Mouse (Mus musculus) heart, adult 2 months (tissue): ENCODE results near the gene Fbxo39. TPM values are rescaled to one million over a fixed set of nuclear protein-coding genes. Genes with fewer than 3 reads are reported as not detected.
A peak's percentile ranks its signal among the peaks of the same experiment; 100 is the strongest.

Source experiments
- DNase-seq, 2 experiments: peaks; one replicate each; pipeline ENCODE4 v3.0.0; 2021
- H3K27ac ChIP-seq: fragments of 200-600 bp; 2 replicates; pipeline ENCODE4 v1.8.1; 2022
- H3K27me3 ChIP-seq: fragments of 200-500 bp; 2 replicates; pipeline ENCODE4 v1.6.1; 2012; ENCODE audit warnings: mild to moderate bottlenecking, low read length, inconsistent platforms, mixed read lengths; ENCODE audit not compliant: control insufficient read depth, insufficient read depth
- H3K36me3 ChIP-seq: fragments of 200-500 bp; 2 replicates; pipeline ENCODE4 v1.6.1; 2012; ENCODE audit warnings: low read length, inconsistent platforms; ENCODE audit not compliant: control insufficient read depth, insufficient read depth
- H3K4me1 ChIP-seq: fragments of 200-500 bp; 2 replicates; pipeline ENCODE4 v1.6.1; 2011; ENCODE audit warnings: low read length; ENCODE audit not compliant: control insufficient read depth, insufficient read depth
- H3K4me3 ChIP-seq: fragments of 200-600 bp; 2 replicates; pipeline ENCODE4 v1.8.1; 2022
- H3K79me2 ChIP-seq: fragments of 200-500 bp; replicated peaks from 2 replicates; pipeline ENCODE4 v1.6.1; 2012; ENCODE audit warnings: mild to moderate bottlenecking, inconsistent platforms, low read length, moderate library complexity, mixed read lengths; ENCODE audit not compliant: control insufficient read depth, insufficient read depth
- H3K9ac ChIP-seq: fragments of 200-500 bp; 2 replicates; pipeline ENCODE4 v1.6.1; 2012; ENCODE audit warnings: low read depth, mild to moderate bottlenecking, control low read depth, inconsistent platforms, low read length, mixed read lengths
- CTCF ChIP-seq: fragments of 200-600 bp; IDR thresholded peaks from 2 replicates; pipeline ENCODE4 v1.8.1; 2022; ENCODE audit warnings: antibody characterized with exemption, mild to moderate bottlenecking, moderate library complexity
- EP300 ChIP-seq: fragments of 200-500 bp; IDR thresholded peaks from 2 replicates; pipeline ENCODE4 v1.6.1; 2011; ENCODE audit warnings: low read depth, low read length, control low read depth; ENCODE audit not compliant: insufficient read depth
- POLR2A ChIP-seq: fragments of 200-500 bp; IDR thresholded peaks from 2 replicates; pipeline ENCODE4 v1.6.1; 2011; ENCODE audit warnings: mild to moderate bottlenecking, low read depth, low read length, control low read depth; ENCODE audit not compliant: insufficient read depth
- WGBS: fragments of 180-500 bp; shearing (Covaris S2); methylation state at CpG from one replicate; pipeline ENCODE4 v1.1.7; 2018; 5-methylcytosine and 5-hydroxymethylcytosine counted together
- intact Hi-C: fragments of 180-260 bp; cut with DNase I; formaldehyde crosslinking; loops from one replicate; pipeline ENCODE4 v1.15.1; 2025
- polyA plus RNA-seq: library from polyadenylated mRNA; depleted of rRNA; stranded (reverse); fragments of >200 nt; gene quantifications from 2 replicates; pipeline ENCODE4 v1.2.3, GENCODE M21; 2012
- total RNA-seq, 2 experiments: library from RNA; stranded (reverse); gene quantifications; 2 replicates each; pipeline ENCODE4 v1.2.3; 2021

Gene Fbxo39
- total and polyA plus RNA-seq, 3 experiments = 0.23 TPM; not detected in 2

- peaks cover 15% of the 10 kb centered on the region for H3K36me3 ChIP-seq
- no peaks in the 10 kb centered on the region for H3K27me3 ChIP-seq
- H3K27ac ChIP-seq = peak overlapping the region; percentile 76
- DNase-seq = peak; percentile 55 to 64
- H3K9ac ChIP-seq = peak overlapping the region; percentile 65
- 37% methylated on average over 7 of the region's 7 CpGs for WGBS
- peaks cover 13% of the 10 kb centered on the region for H3K4me1 ChIP-seq
- intact Hi-C loops = loop anchor here (5.0 kb wide), 1 partner anchor 85 kb away; the partner anchor contains the start of gene Med31
- H3K79me2 ChIP-seq = no peaks in the 10 kb centered on the region
- peak overlapping the region; percentile 60 for H3K4me3 ChIP-seq
- peak; percentile 87; the same call in 1 of the 2 replicates for TF ChIP-seq EP300
- TF ChIP-seq CTCF = no peak
- TF ChIP-seq POLR2A = peak; percentile 58
Measured at GRCm38 (mm10) chr11:72302230-72302629, 12.0 kb upstream of the Fbxo39 start.

GRCm38 (mm10) chr11:72307461-72307860 lies 6.8 kb upstream of the Fbxo39 start:
- Histone ChIP-seq H3K9ac (no peak overlapping the region), H3K4me3 (no peak overlapping the region), H3K27ac (no peak overlapping the region), H3K4me1 (peaks cover 13% of the 10 kb centered on the region), H3K27me3 (no peaks in the 10 kb centered on the region), H3K36me3 (peaks cover 17% of the 10 kb centered on the region), H3K79me2 (no peaks in the 10 kb centered on the region)
- 85% methylated on average over 5 of the region's 5 CpGs for WGBS
- DNase-seq = no peak
- TF ChIP-seq CTCF (no peak), POLR2A (no peak), EP300 (no peak)
- intact Hi-C loops = no loop called here

- Histone ChIP-seq H3K36me3 (peaks cover 9% of the 10 kb centered on the region), H3K27ac (no peak overlapping the region), H3K79me2 (no peaks in the 10 kb centered on the region), H3K4me3 (no peak overlapping the region), H3K27me3 (no peaks in the 10 kb centered on the region), H3K9ac (no peak overlapping the region), H3K4me1 (peaks cover 8% of the 10 kb centered on the region)
- TF ChIP-seq POLR2A (no peak), EP300 (no peak), CTCF (no peak)
- DNase-seq = no peak
- intact Hi-C loops = no loop called here
- WGBS = 58% methylated on average over 2 of the region's 2 CpGs
Measured at GRCm38 (mm10) chr11:72308982-72309381, 5.3 kb upstream of the Fbxo39 start.

- H3K27me3 ChIP-seq = peaks cover 3% of the 10 kb centered on the region
- H3K27ac ChIP-seq = no peak overlapping the region
- intact Hi-C loops = no loop called here
- peaks cover 4% of the 10 kb centered on the region for H3K36me3 ChIP-seq
- H3K79me2 ChIP-seq = no peaks in the 10 kb centered on the region
- no peak for DNase-seq
- H3K4me1 ChIP-seq = peaks cover 3% of the 10 kb centered on the region; the same call in 1 of the 2 replicates
- no peak overlapping the region for H3K4me3 ChIP-seq
- TF ChIP-seq POLR2A (no peak), CTCF (no peak), EP300 (no peak)
- H3K9ac ChIP-seq = no peak overlapping the region
- 75% methylated on average over 4 of the region's 4 CpGs for WGBS
Measured at GRCm38 (mm10) chr11:72310491-72310890, 3.8 kb upstream of the Fbxo39 start.

GRCm38 (mm10) chr11:72311355-72312001 lies 2.8 kb upstream of the Fbxo39 start:
- H3K36me3 ChIP-seq = peaks cover 2% of the 10 kb centered on the region
- no peaks in the 10 kb centered on the region for H3K79me2 ChIP-seq
- no peak overlapping the region for H3K27ac ChIP-seq
- H3K4me1 ChIP-seq = peaks cover 3% of the 10 kb centered on the region; the same call in 1 of the 2 replicates
- intact Hi-C loops = no loop called here
- H3K27me3 ChIP-seq = peaks cover 3% of the 10 kb centered on the region
- no peak overlapping the region for H3K9ac ChIP-seq
- 86% methylated on average over 10 of the region's 10 CpGs for WGBS
- TF ChIP-seq POLR2A = no peak
- TF ChIP-seq EP300 = no peak
- no peak for TF ChIP-seq CTCF
- DNase-seq = no peak
- no peak overlapping the region for H3K4me3 ChIP-seq

GRCm38 (mm10) chr11:72318026-72318425 lies 3.8 kb downstream of the Fbxo39 start:
- TF ChIP-seq CTCF (no peak), EP300 (no peak), POLR2A (no peak)
- WGBS = 58% methylated on average over 5 of the region's 5 CpGs
- no peak overlapping the region for H3K27ac ChIP-seq
- no peak overlapping the region for H3K4me3 ChIP-seq
- intact Hi-C loops = no loop called here
- H3K27me3 ChIP-seq = peaks cover 3% of the 10 kb centered on the region
- no peak overlapping the region for H3K9ac ChIP-seq
- no peaks in the 10 kb centered on the region for H3K36me3 ChIP-seq
- H3K4me1 ChIP-seq = no peaks in the 10 kb centered on the region
- DNase-seq = no peak
- H3K79me2 ChIP-seq = no peaks in the 10 kb centered on the region
